Mouse (Mus musculus) testis, adult 2 months (tissue): Measurements from ENCODE around the gene Plrg1. TPM values are rescaled to one million over a fixed set of nuclear protein-coding genes. Genes with fewer than 3 reads are reported as not detected.

Source experiments
- H3K27ac ChIP-seq: fragments of 200-500 bp; 2 replicates; pipeline ENCODE4 v1.5.1; 2012; ENCODE audit warnings: low read depth, low read length; ENCODE audit not compliant: control insufficient read depth, insufficient read depth
- H3K27me3 ChIP-seq: fragments of 200-500 bp; 2 replicates; pipeline ENCODE4 v1.6.1; 2012; ENCODE audit warnings: mild to moderate bottlenecking, low read length, moderate library complexity; ENCODE audit not compliant: control insufficient read depth, insufficient read depth
- H3K36me3 ChIP-seq: fragments of 200-500 bp; 2 replicates; pipeline ENCODE4 v1.6.1; 2012; ENCODE audit warnings: mild to moderate bottlenecking, low read length; ENCODE audit not compliant: control insufficient read depth, insufficient read depth
- H3K4me1 ChIP-seq: fragments of 200-500 bp; 2 replicates; pipeline ENCODE4 v1.6.1; 2012; ENCODE audit warnings: low read length; ENCODE audit not compliant: control insufficient read depth, insufficient read depth
- H3K4me3 ChIP-seq: fragments of 200-500 bp; 2 replicates; pipeline ENCODE4 v1.5.1; 2012; ENCODE audit warnings: low read depth, mild to moderate bottlenecking, low read length, moderate library complexity, mixed read lengths; ENCODE audit not compliant: control insufficient read depth
- CTCF ChIP-seq: fragments of 200-500 bp; IDR thresholded peaks from 2 replicates; pipeline ENCODE4 v1.5.1; 2012; ENCODE audit warnings: low read depth, mild to moderate bottlenecking, inconsistent platforms, low read length, moderate library complexity; ENCODE audit not compliant: control insufficient read depth, insufficient read depth, insufficient replicate concordance
- POLR2A ChIP-seq: fragments of 200-500 bp; IDR thresholded peaks from 2 replicates; pipeline ENCODE4 v1.6.1; 2012; ENCODE audit warnings: low read depth, mild to moderate bottlenecking, inconsistent platforms, low read length, moderate library complexity; ENCODE audit not compliant: control insufficient read depth
- polyA plus RNA-seq: library from polyadenylated mRNA; depleted of rRNA; stranded (reverse); fragments of >200 nt; gene quantifications from 2 replicates; pipeline ENCODE4 v1.2.3, GENCODE M21; 2012; rRNA removed

Gene Plrg1
- polyA plus RNA-seq, 1 experiment, result 31.4 TPM

DNA sequence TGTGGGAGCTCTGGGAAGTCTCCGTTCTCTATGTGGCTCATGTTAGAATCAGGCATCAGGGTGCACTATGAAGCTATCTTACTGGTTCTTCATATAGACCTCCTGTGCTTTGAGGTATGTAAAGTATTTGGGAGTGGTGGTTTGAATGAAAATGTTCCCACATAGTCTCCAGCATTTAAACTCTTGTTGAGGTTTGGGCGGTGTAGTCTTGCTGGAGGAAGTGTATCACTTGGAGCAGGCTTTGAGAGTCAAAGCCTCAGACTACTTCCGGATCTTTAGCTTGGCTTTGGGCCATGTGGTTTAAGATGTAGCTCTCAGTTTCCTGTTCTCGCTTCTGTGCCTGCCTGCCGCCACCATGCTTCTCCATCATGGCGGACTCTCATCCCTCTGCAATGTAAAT is 47.0 kb downstream of the Plrg1 start:
- Histone ChIP-seq H3K4me3 (no peak overlapping the region), H3K27me3 (no peaks in the 10 kb centered on the region), H3K36me3 (no peaks in the 10 kb centered on the region), H3K4me1 (peaks cover 2% of the 10 kb centered on the region; the same call in 1 of the 2 replicates), H3K27ac (no peak overlapping the region)
- TF ChIP-seq CTCF (no peak), POLR2A (no peak)

DNA sequence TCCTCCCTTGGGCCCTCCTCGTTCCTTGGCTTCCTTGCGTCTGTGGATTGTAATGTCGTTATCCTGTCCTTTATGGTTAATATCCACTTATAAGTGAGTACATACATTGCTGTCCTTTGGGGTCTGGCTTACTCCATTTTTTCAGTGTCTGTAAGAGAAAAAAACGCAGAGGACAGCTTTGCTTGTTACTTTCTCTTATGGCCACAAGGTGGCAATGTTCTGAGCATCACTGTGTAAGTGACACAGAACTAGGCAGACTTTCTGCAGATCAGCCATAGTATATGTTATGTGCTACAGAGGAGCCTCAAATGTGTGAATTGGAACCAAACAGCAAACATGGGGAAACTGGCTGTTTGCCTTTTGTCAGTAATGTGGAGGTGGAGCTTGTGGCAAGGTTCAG is 54.8 kb downstream of the Plrg1 start:
- Histone ChIP-seq H3K36me3 (no peaks in the 10 kb centered on the region), H3K4me3 (no peak overlapping the region), H3K27ac (no peak overlapping the region), H3K27me3 (no peaks in the 10 kb centered on the region), H3K4me1 (no peaks in the 10 kb centered on the region)
- TF ChIP-seq POLR2A, result no peak
- no peak for TF ChIP-seq CTCF

DNA sequence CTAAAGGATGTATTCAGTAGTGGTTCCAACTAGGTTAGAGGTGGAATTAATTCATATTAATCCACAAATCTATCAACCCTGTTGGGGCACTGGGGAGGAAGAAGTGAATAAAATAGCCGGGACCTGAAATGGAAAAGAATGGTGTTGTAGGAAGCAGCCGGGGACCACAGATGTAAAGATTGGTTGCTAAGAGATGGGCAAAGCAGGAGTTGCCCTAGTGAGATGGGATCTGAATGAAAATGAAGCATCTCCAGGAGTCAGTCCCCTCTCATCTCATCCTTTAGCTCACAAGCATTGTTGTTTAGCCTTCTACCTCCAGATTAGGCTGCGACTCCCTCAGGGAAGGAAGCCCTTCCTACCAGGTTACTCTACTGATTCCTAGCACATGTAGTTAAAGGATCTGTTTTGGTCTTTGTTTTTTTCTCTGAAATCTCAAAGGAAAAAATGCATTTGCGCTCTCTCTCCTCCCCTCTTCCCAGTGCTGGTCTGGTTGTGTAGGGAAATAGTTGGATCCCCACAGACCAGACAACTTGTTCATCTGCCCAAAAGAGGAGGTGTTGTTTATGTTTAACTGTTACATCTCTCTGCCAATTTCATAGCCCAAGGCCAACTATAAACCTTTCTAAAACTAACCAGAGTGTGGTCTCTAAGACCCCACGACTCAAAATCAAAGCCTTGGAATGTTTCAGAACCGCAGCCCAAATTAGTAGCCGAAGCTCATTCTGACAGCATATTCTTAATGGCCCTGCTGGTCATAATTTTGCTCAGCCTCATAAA is 56.4 kb downstream of the Plrg1 start:
- H3K36me3 ChIP-seq, result no peaks in the 10 kb centered on the region
- TF ChIP-seq POLR2A (no peak), CTCF (no peak)
- no peaks in the 10 kb centered on the region for H3K27me3 ChIP-seq
- no peak overlapping the region for H3K4me3 ChIP-seq
- H3K27ac ChIP-seq, result no peak overlapping the region
- H3K4me1 ChIP-seq, result no peaks in the 10 kb centered on the region

DNA sequence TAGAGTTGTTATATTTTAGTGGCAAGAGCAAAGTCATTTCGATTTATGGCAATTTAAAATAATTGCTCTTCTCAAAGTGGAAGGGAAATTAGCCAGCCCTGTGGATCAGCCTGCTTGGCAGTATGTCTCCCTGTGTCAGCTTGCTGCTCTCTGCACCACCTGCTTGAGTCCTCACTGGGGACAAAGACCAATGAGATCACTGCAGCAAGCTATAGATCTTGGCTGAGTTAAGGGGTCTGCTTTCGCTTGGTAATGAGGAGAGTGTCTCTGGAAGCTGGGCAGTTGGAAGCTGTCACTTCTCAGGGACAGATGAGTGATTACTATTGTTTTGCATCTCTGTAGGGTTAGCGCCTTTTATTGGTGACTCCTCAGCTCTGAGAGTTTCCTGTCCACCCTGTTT is 57.5 kb downstream of the Plrg1 start:
- H3K27me3 ChIP-seq, result no peaks in the 10 kb centered on the region
- no peak overlapping the region for H3K27ac ChIP-seq

DNA sequence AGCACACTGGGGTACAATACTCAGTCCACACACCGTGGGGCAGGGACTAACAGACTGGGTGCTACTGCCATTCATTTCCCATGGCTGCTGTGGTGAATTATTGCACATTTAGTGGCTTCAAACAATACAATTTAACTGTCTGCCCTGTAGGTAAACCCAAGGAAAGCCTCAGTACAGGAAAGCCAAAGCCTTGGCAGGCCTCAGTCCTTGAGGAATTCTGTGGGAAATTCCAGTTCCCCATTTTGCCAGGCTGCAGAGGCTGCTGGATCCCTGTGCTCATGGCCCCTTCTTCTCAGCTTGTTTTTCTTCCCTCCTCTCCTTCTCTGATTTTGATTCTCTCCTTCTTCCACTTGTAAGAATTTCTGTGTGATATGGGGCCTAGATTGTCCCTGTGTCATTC is 59.6 kb downstream of the Plrg1 start:
- Histone ChIP-seq H3K36me3 (no peaks in the 10 kb centered on the region), H3K27ac (no peak overlapping the region), H3K27me3 (no peaks in the 10 kb centered on the region), H3K4me1 (no peaks in the 10 kb centered on the region), H3K4me3 (no peak overlapping the region)
- no peak for TF ChIP-seq CTCF
- TF ChIP-seq POLR2A, result no peak

More for the DNA sequence above, 57.5 kb downstream of the Plrg1 start:
- H3K4me3 ChIP-seq, result no peak overlapping the region
- no peak for TF ChIP-seq POLR2A
- TF ChIP-seq CTCF, result no peak
- no peaks in the 10 kb centered on the region for H3K4me1 ChIP-seq
- no peaks in the 10 kb centered on the region for H3K36me3 ChIP-seq

DNA sequence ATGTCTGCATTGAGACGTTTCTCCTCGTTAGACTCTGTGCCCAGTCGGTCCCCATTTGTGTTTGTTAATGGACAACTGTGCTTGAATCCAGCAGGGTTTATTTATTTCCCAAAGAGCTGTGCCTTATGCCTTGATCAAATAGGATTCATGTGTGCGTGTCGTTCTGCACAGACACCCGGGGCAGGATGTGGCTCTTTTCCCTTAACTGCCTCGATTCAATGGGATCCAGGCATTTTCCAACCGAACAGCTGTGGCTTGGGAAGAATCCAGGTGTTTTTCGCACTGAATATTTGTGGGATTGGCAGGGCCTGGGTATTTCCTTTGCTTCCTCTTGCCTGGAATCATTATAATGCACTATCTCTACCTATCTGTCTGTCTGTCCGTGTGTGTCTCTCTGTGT is 62.3 kb downstream of the Plrg1 start:
- Histone ChIP-seq H3K27ac (no peak overlapping the region), H3K4me3 (no peak overlapping the region), H3K4me1 (no peaks in the 10 kb centered on the region), H3K36me3 (no peaks in the 10 kb centered on the region), H3K27me3 (no peaks in the 10 kb centered on the region)
- TF ChIP-seq CTCF (no peak), POLR2A (no peak)

Other genes with a start within 250 kb of the Plrg1 start
- 13.0 and 15.4 TPM in 2 replicates for gene Rbm46, start 179.0 kb upstream of the Plrg1 start, polyA plus RNA-seq
- 3.1 and 3.4 TPM in 2 replicates for gene Lrat, start 151.5 kb upstream of the Plrg1 start, polyA plus RNA-seq
- gene Fgg, start 47.8 kb upstream of the Plrg1 start, polyA plus RNA-seq, result 0.18 and 0.20 TPM in 2 replicates
- gene Fga, start 29.4 kb upstream of the Plrg1 start, polyA plus RNA-seq, result 0.06 TPM in 1 of 2 replicates, not detected in the other
- gene Fgb, start 5.7 kb upstream of the Plrg1 start, polyA plus RNA-seq, result 0.07 and 0.11 TPM in 2 replicates
- 0.01 and 0.02 TPM in 2 replicates for gene Dchs2, start 72.4 kb downstream of the Plrg1 start, polyA plus RNA-seq